11 mouse cellular contexts compared by ENCODE assay signal in the genomic region with DNA sequence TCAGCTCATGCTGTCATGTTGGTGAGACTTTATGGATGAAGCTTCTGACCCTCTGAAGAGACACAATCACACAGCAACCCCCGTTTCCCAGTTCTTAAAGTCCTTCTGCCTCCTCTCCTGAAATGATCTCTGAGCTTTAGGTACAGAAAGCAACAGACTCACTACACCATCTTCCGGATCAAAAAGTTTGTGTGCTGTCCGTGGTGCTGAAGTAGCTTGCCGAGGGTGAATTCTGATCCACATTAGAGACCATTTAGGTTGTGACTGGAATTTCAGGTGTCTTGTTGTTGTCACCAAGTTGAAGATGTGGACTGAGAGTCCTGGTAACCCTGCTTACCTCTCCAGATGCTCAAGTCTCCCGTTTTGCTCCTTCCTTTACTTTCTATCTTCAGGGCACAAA.
DNase-seq lines count a peak whose midpoint lies in the region; ATAC-seq lines count a peak whose summit lies in the region.
"Had no signal": no experiment of that assay in that cellular context is flagged by ENCODE, and none has a peak within 500 bp of the region (broad histone marks: within the 10 kb centered on the region; RNA-seq: fewer than 3 reads in every experiment).

No protein-coding gene starts in this region.

- no peaks in the 10 kb centered on the region for H3K4me1 ChIP-seq in neural tube, embryonic 11.5 days (ENCODE audit: control insufficient read depth, insufficient read depth, low read length)
- H3K4me1 ChIP-seq: embryonic facial prominence, embryonic 13.5 days; hindbrain, embryonic 15.5 days; megakaryocyte, embryonic 14.5 days had no signal

- no peak overlapping the region for H3K4me2 ChIP-seq in neural tube, embryonic 11.5 days (ENCODE audit: low read depth)
- H3K4me2 ChIP-seq: embryonic facial prominence, embryonic 13.5 days; hindbrain, embryonic 15.5 days had no signal

- ATAC-seq in neural tube, embryonic 11.5 days (ENCODE audit: insufficient read depth, low FRiP score, low TSS enrichment), result no peak

- 34% methylated on average over 5 of the region's 5 CpGs for WGBS in neural tube, embryonic 11.5 days

- no peak overlapping the region for H3K4me3 ChIP-seq in neural tube, embryonic 11.5 days (ENCODE audit: low read depth, low read length)
- H3K4me3 ChIP-seq: embryonic facial prominence, embryonic 13.5 days; hindbrain, embryonic 15.5 days; megakaryocyte, embryonic 14.5 days had no signal

- no peaks in the 10 kb centered on the region for H3K9me3 ChIP-seq in neural tube, embryonic 11.5 days (ENCODE audit: control insufficient read depth, low read length)
- H3K9me3 ChIP-seq: hindbrain, embryonic 15.5 days had no signal

- no peak overlapping the region for H3K27ac ChIP-seq in neural tube, embryonic 11.5 days (ENCODE audit: low read depth, low read length)
- H3K27ac ChIP-seq: embryonic facial prominence, embryonic 13.5 days; hindbrain, embryonic 15.5 days had no signal

- no peak overlapping the region for H3K9ac ChIP-seq in neural tube, embryonic 11.5 days (ENCODE audit: low read length)
- H3K9ac ChIP-seq: embryonic facial prominence, embryonic 13.5 days; hindbrain, embryonic 15.5 days had no signal

- H3K36me3 ChIP-seq in neural tube, embryonic 11.5 days (ENCODE audit: control insufficient read depth, insufficient read depth, low read length), result no peaks in the 10 kb centered on the region
- H3K36me3 ChIP-seq: embryonic facial prominence, embryonic 13.5 days; hindbrain, embryonic 15.5 days had no signal

- DNase-seq in cerebellum, postnatal 10 days, result peak; percentile 2 to 7
- DNase-seq in cerebellum, adult 8-10 months, result no peak
- DNase-seq in lung, postnatal 14 days, result peak; percentile 18
- DNase-seq in lung, postnatal 36 days, result no peak
- peak; percentile 51 for DNase-seq in embryo, embryonic 11.5 days (ENCODE audit: low read depth, low spot score)
- DNase-seq in neural tube, embryonic 11.5 days (ENCODE audit: low spot score), result peak; percentile 32
- DNase-seq in right cerebral cortex, postnatal 10 days (ENCODE audit: low spot score in 2 of 2), result no peak
- no peak for DNase-seq in layer of hippocampus, postnatal 14 days (ENCODE audit: low spot score in 2 of 2)

- no peaks in the 10 kb centered on the region for H3K27me3 ChIP-seq in neural tube, embryonic 11.5 days (ENCODE audit: control insufficient read depth, insufficient read depth, low read length)
- H3K27me3 ChIP-seq: embryonic facial prominence, embryonic 13.5 days; hindbrain, embryonic 15.5 days; megakaryocyte, embryonic 14.5 days had no signal

Comparison
In these comparisons a context has a peak if more than half of its experiments do, and no peak if none do; other contexts are left out.
1. DNase-seq: peak in cerebellum, postnatal 10 days (2 of 2), lung, postnatal 14 days (single experiment), embryo, embryonic 11.5 days (single experiment) and neural tube, embryonic 11.5 days (single experiment); none in cerebellum, adult 8-10 months (single experiment), lung, postnatal 36 days (single experiment), right cerebral cortex, postnatal 10 days (0 of 2) and layer of hippocampus, postnatal 14 days (0 of 2).